Mouse (Mus musculus): Measurements from ENCODE around the gene Fsip1. TPM values are rescaled to one million over a fixed set of nuclear protein-coding genes. Genes with fewer than 3 reads are reported as not detected.

Fsip1 gene
- polyA plus RNA-seq, 1 experiment from 2014 or later, result 2.5 TPM

- 78% methylated on average over 6 of the region's 6 CpGs for WGBS
- H3K4me1 ChIP-seq (replicated peaks; ENCODE audit: control insufficient read depth, insufficient read depth, low read length), result no peaks in the 10 kb centered on the region; the same call in 1 of the 2 replicates
- H3K27me3 ChIP-seq (ENCODE audit: control insufficient read depth, insufficient read depth, low read length), result 0 out of 2 replicates have a peak, but pooled peaks cover 7% of the 10 kb centered on the region
- DNase-seq (ENCODE audit: low spot score), result no peak
- no peak overlapping the region for H3K9ac ChIP-seq
- no peak overlapping the region for H3K4me2 ChIP-seq (replicated peaks)
- no peak for ATAC-seq (ENCODE audit: low FRiP score)
- H3K4me3 ChIP-seq (replicated peaks; ENCODE audit: low read length), result no peak overlapping the region
- no peaks in the 10 kb centered on the region for H3K9me3 ChIP-seq (ENCODE audit: control insufficient read depth, low read length)
- H3K36me3 ChIP-seq (replicated peaks; ENCODE audit: control insufficient read depth, insufficient read depth), result 0 out of 2 replicates have a peak, but pooled peaks cover 7% of the 10 kb centered on the region
- H3K27ac ChIP-seq, result no peak overlapping the region
Measured at GRCm38 (mm10) chr2:118118045-118118444, 138.7 kb downstream of the Fsip1 start.

- ATAC-seq (ENCODE audit: low FRiP score) (no peak), DNase-seq (ENCODE audit: low spot score) (no peak)
- Histone ChIP-seq H3K27me3 (ENCODE audit: control insufficient read depth, insufficient read depth, low read length) (0 out of 2 replicates have a peak, but pooled peaks cover 10% of the 10 kb centered on the region), H3K27ac (no peak overlapping the region), H3K36me3 (replicated peaks; ENCODE audit: control insufficient read depth, insufficient read depth) (0 out of 2 replicates have a peak, but pooled peaks cover 2% of the 10 kb centered on the region), H3K9ac (no peak overlapping the region), H3K4me1 (replicated peaks; ENCODE audit: control insufficient read depth, insufficient read depth, low read length) (no peaks in the 10 kb centered on the region; the same call in 1 of the 2 replicates), H3K9me3 (ENCODE audit: control insufficient read depth, low read length) (no peaks in the 10 kb centered on the region), H3K4me2 (replicated peaks) (no peak overlapping the region), H3K4me3 (replicated peaks; ENCODE audit: low read length) (no peak overlapping the region)
- WGBS, result 82% methylated on average over 11 of the region's 11 CpGs
Measured at GRCm38 (mm10) chr2:118117401-118117800, 139.4 kb downstream of the Fsip1 start.

- Histone ChIP-seq H3K4me1 (replicated peaks; ENCODE audit: control insufficient read depth, insufficient read depth, low read length) (no peaks in the 10 kb centered on the region; the same call in 1 of the 2 replicates), H3K4me3 (replicated peaks; ENCODE audit: low read length) (no peak overlapping the region), H3K4me2 (replicated peaks) (no peak overlapping the region), H3K9me3 (ENCODE audit: control insufficient read depth, low read length) (no peaks in the 10 kb centered on the region), H3K27me3 (ENCODE audit: control insufficient read depth, insufficient read depth, low read length) (0 out of 2 replicates have a peak, but pooled peaks cover 10% of the 10 kb centered on the region), H3K27ac (no peak overlapping the region), H3K9ac (no peak overlapping the region), H3K36me3 (replicated peaks; ENCODE audit: control insufficient read depth, insufficient read depth) (no peaks in the 10 kb centered on the region)
- DNase-seq (ENCODE audit: low spot score) (no peak), ATAC-seq (ENCODE audit: low FRiP score) (no peak)
- 76% methylated on average over 3 of the region's 3 CpGs for WGBS
Measured at GRCm38 (mm10) chr2:118116754-118117290, 139.9 kb downstream of the Fsip1 start.

- no peak overlapping the region for H3K9ac ChIP-seq
- 60% methylated on average over 2 of the region's 2 CpGs for WGBS
- H3K27ac ChIP-seq, result no peak overlapping the region
- H3K4me3 ChIP-seq (replicated peaks; ENCODE audit: low read length), result no peak overlapping the region
- no peaks in the 10 kb centered on the region for H3K36me3 ChIP-seq (replicated peaks; ENCODE audit: control insufficient read depth, insufficient read depth)
- no peak overlapping the region for H3K4me2 ChIP-seq (replicated peaks)
- no peaks in the 10 kb centered on the region; the same call in 1 of the 2 replicates for H3K4me1 ChIP-seq (replicated peaks; ENCODE audit: control insufficient read depth, insufficient read depth, low read length)
- ATAC-seq (ENCODE audit: low FRiP score) (no peak), DNase-seq (ENCODE audit: low spot score) (no peak)
- no peaks in the 10 kb centered on the region for H3K9me3 ChIP-seq (ENCODE audit: control insufficient read depth, low read length)
- 0 out of 2 replicates have a peak, but pooled peaks cover 10% of the 10 kb centered on the region for H3K27me3 ChIP-seq (ENCODE audit: control insufficient read depth, insufficient read depth, low read length)
Measured at GRCm38 (mm10) chr2:118116180-118116579, 140.6 kb downstream of the Fsip1 start.

GRCm38 (mm10) chr2:118115647-118116046 is 141.1 kb downstream of the Fsip1 start:
- Histone ChIP-seq H3K9me3 (ENCODE audit: control insufficient read depth, low read length) (no peaks in the 10 kb centered on the region), H3K36me3 (replicated peaks; ENCODE audit: control insufficient read depth, insufficient read depth) (no peaks in the 10 kb centered on the region), H3K27me3 (ENCODE audit: control insufficient read depth, insufficient read depth, low read length) (0 out of 2 replicates have a peak, but pooled peaks cover 10% of the 10 kb centered on the region), H3K4me2 (replicated peaks) (no peak overlapping the region), H3K27ac (no peak overlapping the region), H3K4me1 (replicated peaks; ENCODE audit: control insufficient read depth, insufficient read depth, low read length) (peaks cover 2% of the 10 kb centered on the region; the same call in 1 of the 2 replicates), H3K9ac (no peak overlapping the region), H3K4me3 (replicated peaks; ENCODE audit: low read length) (no peak overlapping the region)
- 79% methylated on average over 7 of the region's 7 CpGs for WGBS
- ATAC-seq (ENCODE audit: low FRiP score) (no peak), DNase-seq (ENCODE audit: low spot score) (no peak)

- no peaks in the 10 kb centered on the region for H3K9me3 ChIP-seq (ENCODE audit: control insufficient read depth, low read length)
- no peaks in the 10 kb centered on the region for H3K36me3 ChIP-seq (replicated peaks; ENCODE audit: control insufficient read depth, insufficient read depth)
- H3K4me2 ChIP-seq (replicated peaks), result no peak overlapping the region; the same call in 1 of the 2 replicates
- no peak for DNase-seq (ENCODE audit: low spot score)
- 0 out of 2 replicates have a peak, but pooled peaks cover 10% of the 10 kb centered on the region for H3K27me3 ChIP-seq (ENCODE audit: control insufficient read depth, insufficient read depth, low read length)
- peaks cover 6% of the 10 kb centered on the region; the same call in 1 of the 2 replicates for H3K4me1 ChIP-seq (replicated peaks; ENCODE audit: control insufficient read depth, insufficient read depth, low read length)
- no peak overlapping the region for H3K4me3 ChIP-seq (replicated peaks; ENCODE audit: low read length)
- H3K27ac ChIP-seq, result no peak overlapping the region
- no peak for ATAC-seq (ENCODE audit: low FRiP score)
- 59% methylated on average over 10 of the region's 10 CpGs for WGBS
- H3K9ac ChIP-seq, result no peak overlapping the region
Measured at GRCm38 (mm10) chr2:118114671-118115070, 142.1 kb downstream of the Fsip1 start.

- WGBS, result 39% methylated on average over 8 of the region's 8 CpGs
- no peak for DNase-seq (ENCODE audit: low spot score)
- H3K27ac ChIP-seq, result no peak overlapping the region
- no peak for ATAC-seq (ENCODE audit: low FRiP score)
- peaks cover 6% of the 10 kb centered on the region; the same call in 1 of the 2 replicates for H3K4me1 ChIP-seq (replicated peaks; ENCODE audit: control insufficient read depth, insufficient read depth, low read length)
- H3K4me2 ChIP-seq (replicated peaks), result peak overlapping the region; percentile 78
- H3K9ac ChIP-seq, result no peak overlapping the region
- H3K27me3 ChIP-seq (ENCODE audit: control insufficient read depth, insufficient read depth, low read length), result 0 out of 2 replicates have a peak, but pooled peaks cover 10% of the 10 kb centered on the region
- H3K9me3 ChIP-seq (ENCODE audit: control insufficient read depth, low read length), result no peaks in the 10 kb centered on the region
- no peaks in the 10 kb centered on the region for H3K36me3 ChIP-seq (replicated peaks; ENCODE audit: control insufficient read depth, insufficient read depth)
- peak overlapping the region; percentile 40; the same call in 1 of the 2 replicates for H3K4me3 ChIP-seq (replicated peaks; ENCODE audit: low read length)
Measured at GRCm38 (mm10) chr2:118113808-118114524, 142.8 kb downstream of the Fsip1 start.

GRCm38 (mm10) chr2:118112846-118113479 is 143.8 kb downstream of the Fsip1 start:
- Histone ChIP-seq H3K4me3 (replicated peaks; ENCODE audit: low read length) (peak overlapping the region; percentile 40), H3K36me3 (replicated peaks; ENCODE audit: control insufficient read depth, insufficient read depth) (no peaks in the 10 kb centered on the region), H3K4me2 (replicated peaks) (peak overlapping the region; percentile 78), H3K9ac (no peak overlapping the region), H3K9me3 (ENCODE audit: control insufficient read depth, low read length) (no peaks in the 10 kb centered on the region), H3K27me3 (ENCODE audit: control insufficient read depth, insufficient read depth, low read length) (0 out of 2 replicates have a peak, but pooled peaks cover 10% of the 10 kb centered on the region), H3K27ac (no peak overlapping the region), H3K4me1 (replicated peaks; ENCODE audit: control insufficient read depth, insufficient read depth, low read length) (peaks cover 6% of the 10 kb centered on the region; the same call in 1 of the 2 replicates)
- no peak for DNase-seq (ENCODE audit: low spot score)
- WGBS, result 46% methylated on average over 21 of the region's 21 CpGs
- ATAC-seq (ENCODE audit: low FRiP score), result no peak

GRCm38 (mm10) chr2:118112438-118112837 is 144.3 kb downstream of the Fsip1 start:
- peak overlapping the region; percentile 40 for H3K4me3 ChIP-seq (replicated peaks; ENCODE audit: low read length)
- peak overlapping the region; percentile 78 for H3K4me2 ChIP-seq (replicated peaks)
- DNase-seq (ENCODE audit: low spot score) (no peak), ATAC-seq (ENCODE audit: low FRiP score) (no peak)
- no peaks in the 10 kb centered on the region for H3K36me3 ChIP-seq (replicated peaks; ENCODE audit: control insufficient read depth, insufficient read depth)
- H3K27me3 ChIP-seq (ENCODE audit: control insufficient read depth, insufficient read depth, low read length), result 0 out of 2 replicates have a peak, but pooled peaks cover 10% of the 10 kb centered on the region
- no peaks in the 10 kb centered on the region for H3K9me3 ChIP-seq (ENCODE audit: control insufficient read depth, low read length)
- 13% methylated on average over 5 of the region's 5 CpGs for WGBS
- H3K27ac ChIP-seq, result no peak overlapping the region
- no peak overlapping the region for H3K9ac ChIP-seq
- peaks cover 6% of the 10 kb centered on the region; the same call in 1 of the 2 replicates for H3K4me1 ChIP-seq (replicated peaks; ENCODE audit: control insufficient read depth, insufficient read depth, low read length)
